Mouse (Mus musculus) kidney, adult 2 months (tissue): Measurements from ENCODE around the gene Gm7978.
"Not testable (repeated sequence)": the region's sequence is repeated elsewhere in the genome, so short reads cannot be mapped to it uniquely, and the experiment has no call there.

Source experiments
- CTCF ChIP-seq: fragments of 200-500 bp; conservative IDR thresholded peaks from 2 replicates; pipeline ENCODE4 v1.5.1; 2011; ENCODE audit warnings: low read depth, mild to moderate bottlenecking, control low read depth, low read length, moderate library complexity, mixed read lengths; ENCODE audit not compliant: insufficient read depth, insufficient read length
- POLR2A ChIP-seq: fragments of 200-500 bp; IDR thresholded peaks from one replicate; pipeline ENCODE4 v1.6.1; 2011; ENCODE audit warnings: low read depth, low read length, control low read depth

- TF ChIP-seq POLR2A, CTCF: not testable (repeated sequence)
Measured at GRCm38 (mm10) chr5:95736073-95736472, at the start of gene Gm7978.
